Comparison of ENCODE assay signal across 9 mouse cellular contexts in genomic region chr5:43048196-43049050, GRCm38 (mm10).
DNase-seq lines count a peak whose midpoint lies in the region; ATAC-seq and TF ChIP-seq lines count a peak whose summit lies in the region.
"Had no signal": no experiment of that assay in that cellular context is flagged by ENCODE, and none has a peak within 500 bp of the region (broad histone marks: within the 10 kb centered on the region; RNA-seq: fewer than 3 reads in every experiment).

No protein-coding gene starts in this region.

- H3K4me2 ChIP-seq in liver, postnatal 0 days (ENCODE audit: low read depth, low read length), result no peak overlapping the region
- no peak overlapping the region for H3K4me2 ChIP-seq in liver, embryonic 12.5 days
- H3K4me2 ChIP-seq in heart, embryonic 14.5 days (ENCODE audit: low read length), result peak overlapping the region; percentile 12; the same call in 1 of the 2 replicates
- no peak overlapping the region for H3K4me2 ChIP-seq in hindbrain, embryonic 13.5 days
- no peak overlapping the region for H3K4me2 ChIP-seq in forebrain, postnatal 0 days (ENCODE audit: low read depth)

- H3K36me3 ChIP-seq in liver, postnatal 0 days (replicated peaks; ENCODE audit: insufficient read depth, low read length), result no peaks in the 10 kb centered on the region
- no peaks in the 10 kb centered on the region for H3K36me3 ChIP-seq in liver, embryonic 12.5 days
- no peaks in the 10 kb centered on the region for H3K36me3 ChIP-seq in heart, embryonic 14.5 days (ENCODE audit: control insufficient read depth, insufficient read depth, low read length)
- no peaks in the 10 kb centered on the region for H3K36me3 ChIP-seq in hindbrain, embryonic 13.5 days
- H3K36me3 ChIP-seq in forebrain, postnatal 0 days (ENCODE audit: insufficient read depth), result no peaks in the 10 kb centered on the region

- H3K9me3 ChIP-seq in liver, postnatal 0 days (ENCODE audit: low read length), result no peaks in the 10 kb centered on the region
- no peaks in the 10 kb centered on the region for H3K9me3 ChIP-seq in liver, embryonic 12.5 days (replicated peaks)
- no peaks in the 10 kb centered on the region for H3K9me3 ChIP-seq in heart, embryonic 14.5 days (ENCODE audit: control insufficient read depth, low read length)
- H3K9me3 ChIP-seq in hindbrain, embryonic 13.5 days, result no peaks in the 10 kb centered on the region
- no peaks in the 10 kb centered on the region for H3K9me3 ChIP-seq in forebrain, postnatal 0 days (ENCODE audit: low read length)

- H3K9ac ChIP-seq in liver, postnatal 0 days (replicated peaks), result no peak overlapping the region
- no peak overlapping the region for H3K9ac ChIP-seq in liver, embryonic 12.5 days
- H3K9ac ChIP-seq in heart, embryonic 14.5 days (ENCODE audit: low read length), result no peak overlapping the region
- no peak overlapping the region for H3K9ac ChIP-seq in hindbrain, embryonic 13.5 days
- H3K9ac ChIP-seq in forebrain, postnatal 0 days, result no peak overlapping the region

- ATAC-seq in liver, postnatal 0 days, result peak; percentile 39; the same call in 1 of the 2 replicates
- ATAC-seq in liver, embryonic 12.5 days, result no peak
- ATAC-seq in heart, embryonic 14.5 days (ENCODE audit: insufficient number of reproducible peaks, insufficient read depth, low FRiP score, low read depth), result peak; percentile 68
- ATAC-seq in hindbrain, embryonic 13.5 days (ENCODE audit: low FRiP score), result no peak
- ATAC-seq in forebrain, postnatal 0 days, result no peak

- peaks cover 11% of the 10 kb centered on the region for H3K4me1 ChIP-seq in liver, postnatal 0 days (ENCODE audit: insufficient read depth)
- H3K4me1 ChIP-seq in liver, embryonic 12.5 days, result no peaks in the 10 kb centered on the region
- H3K4me1 ChIP-seq in heart, embryonic 14.5 days (ENCODE audit: control insufficient read depth in 2 of 2, insufficient read depth in 2 of 2, low read length in 2 of 2), result peaks cover 5 to 17% of the 10 kb centered on the region in 2 experiments
- no peaks in the 10 kb centered on the region for H3K4me1 ChIP-seq in hindbrain, embryonic 13.5 days (replicated peaks)
- H3K4me1 ChIP-seq in forebrain, postnatal 0 days (ENCODE audit: insufficient read depth), result no peaks in the 10 kb centered on the region

- H3K27me3 ChIP-seq in liver, postnatal 0 days (ENCODE audit: insufficient read depth, low read length), result no peaks in the 10 kb centered on the region
- no peaks in the 10 kb centered on the region for H3K27me3 ChIP-seq in liver, embryonic 12.5 days (replicated peaks)
- H3K27me3 ChIP-seq in heart, embryonic 14.5 days (ENCODE audit: control insufficient read depth, insufficient read depth, low read length), result no peaks in the 10 kb centered on the region
- no peaks in the 10 kb centered on the region for H3K27me3 ChIP-seq in hindbrain, embryonic 13.5 days
- H3K27me3 ChIP-seq in forebrain, postnatal 0 days (ENCODE audit: insufficient read depth, low read length), result no peaks in the 10 kb centered on the region

- WGBS in liver, postnatal 0 days (ENCODE audit: insufficient replicate concordance), result 50% methylated on average over 8 of the region's 8 CpGs
- WGBS in liver, embryonic 12.5 days (ENCODE audit: insufficient replicate concordance), result 38% methylated on average over 8 of the region's 8 CpGs
- WGBS in heart, embryonic 14.5 days, result 37% methylated on average over 8 of the region's 8 CpGs
- 87% methylated on average over 8 of the region's 8 CpGs for WGBS in hindbrain, embryonic 13.5 days
- 77% methylated on average over 8 of the region's 8 CpGs for WGBS in forebrain, postnatal 0 days

- H3K4me3 ChIP-seq in liver, postnatal 0 days (ENCODE audit: low read depth, low read length), result no peak overlapping the region
- no peak overlapping the region for H3K4me3 ChIP-seq in liver, embryonic 12.5 days
- no peak overlapping the region for H3K4me3 ChIP-seq in heart, embryonic 14.5 days (ENCODE audit: control insufficient read depth in 1 of 2, insufficient read depth in 1 of 2, low read depth in 1 of 2, low read length in 2 of 2)
- H3K4me3 ChIP-seq in hindbrain, embryonic 13.5 days, result no peak overlapping the region
- H3K4me3 ChIP-seq in forebrain, postnatal 0 days (ENCODE audit: low read depth, low read length), result no peak overlapping the region

- H3K27ac ChIP-seq in liver, postnatal 0 days (ENCODE audit: low read depth), result peak overlapping the region; percentile 11; the same call in 1 of the 2 replicates
- no peak overlapping the region for H3K27ac ChIP-seq in liver, embryonic 12.5 days
- H3K27ac ChIP-seq in heart, embryonic 14.5 days (replicated peaks in 1 of 2; ENCODE audit: control insufficient read depth in 1 of 2, insufficient read depth in 1 of 2, low read depth in 2 of 2, low read length in 2 of 2), result peak overlapping the region; percentile 84
- no peak overlapping the region for H3K27ac ChIP-seq in hindbrain, embryonic 13.5 days
- H3K27ac ChIP-seq in forebrain, postnatal 0 days (ENCODE audit: low read depth, low read length), result no peak overlapping the region

- no peak for TF ChIP-seq CTCF in liver, postnatal 0 days (IDR thresholded peaks at IDR 0.05; ENCODE audit: low read depth)
- no peak for TF ChIP-seq CTCF in forebrain, postnatal 0 days (IDR thresholded peaks at IDR 0.05; ENCODE audit: low read depth)

- no peak for DNase-seq in liver, postnatal 0 days
- peak; percentile 46 to 61 for DNase-seq in cerebellum, adult 18-20 months
- peak; percentile 22 to 48 for DNase-seq in right cerebral cortex, postnatal 10 days (ENCODE audit: low spot score in 2 of 2)
- DNase-seq in forebrain, postnatal 0 days, result no peak
- DNase-seq in spleen, postnatal 36 days (ENCODE audit: low spot score in 2 of 2), result no peak
- DNase-seq: thymus, postnatal 14 days had no signal

- no peak for TF ChIP-seq EP300 in liver, postnatal 0 days (IDR thresholded peaks at IDR 0.05; ENCODE audit: low read depth)

Comparison
In these comparisons a context has a peak if more than half of its experiments do, and no peak if none do; other contexts are left out.
1. ATAC-seq: peak in liver, postnatal 0 days (single experiment) and heart, embryonic 14.5 days (single experiment); none in liver, embryonic 12.5 days (single experiment), hindbrain, embryonic 13.5 days (single experiment) and forebrain, postnatal 0 days (single experiment).
2. H3K27ac ChIP-seq: peak in liver, postnatal 0 days (single experiment) and heart, embryonic 14.5 days (2 of 2); none in liver, embryonic 12.5 days (single experiment), hindbrain, embryonic 13.5 days (single experiment) and forebrain, postnatal 0 days (single experiment).
3. DNase-seq: peak in cerebellum, adult 18-20 months (2 of 2) and right cerebral cortex, postnatal 10 days (2 of 2); none in liver, postnatal 0 days (single experiment), forebrain, postnatal 0 days (single experiment) and spleen, postnatal 36 days (0 of 2).